Mouse (Mus musculus): Measurements from ENCODE around the gene Gm3415. TPM values are rescaled to one million over a fixed set of nuclear protein-coding genes. Genes with fewer than 3 reads are reported as not detected.
"Not testable (repeated sequence)": the region's sequence is repeated elsewhere in the genome, so short reads cannot be mapped to it uniquely, and the experiment has no call there.

Gene Gm3415
- polyA plus RNA-seq, 1 experiment from 2014 or later, result not detected

GRCm38 (mm10) chr5:146585307-146585651, 29.3 kb downstream of the Gm3415 start:
- Histone ChIP-seq H3K4me1 (peaks cover 23% of the 10 kb centered on the region), H3K9me3 (replicated peaks) (no peaks in the 10 kb centered on the region), H3K27ac (no peak overlapping the region), H3K4me2 (peak overlapping the region; percentile 97), H3K36me3 (no peaks in the 10 kb centered on the region), H3K4me3 (replicated peaks) (peak overlapping the region; percentile 60), H3K9ac (no peak overlapping the region), H3K27me3 (peaks cover 38% of the 10 kb centered on the region)
- peak; percentile 26; the same call in 1 of the 2 replicates for ATAC-seq (replicated peaks; ENCODE audit: low FRiP score)
- under 1% methylated on average over 10 of the region's 10 CpGs for WGBS

GRCm38 (mm10) chr5:146586357-146587070, 30.6 kb downstream of the Gm3415 start:
- Histone ChIP-seq H3K9ac (no peak overlapping the region), H3K4me2 (no peak overlapping the region), H3K9me3 (replicated peaks) (no peaks in the 10 kb centered on the region), H3K36me3 (no peaks in the 10 kb centered on the region), H3K4me1 (peaks cover 23% of the 10 kb centered on the region), H3K4me3 (replicated peaks) (no peak overlapping the region), H3K27me3 (peaks cover 38% of the 10 kb centered on the region), H3K27ac (no peak overlapping the region)
- no peak for ATAC-seq (replicated peaks; ENCODE audit: low FRiP score)
- 76% methylated on average over 8 of the region's 8 CpGs for WGBS

GRCm38 (mm10) chr5:146590987-146591386, 35.1 kb downstream of the Gm3415 start:
- Histone ChIP-seq H3K36me3 (no peaks in the 10 kb centered on the region), H3K4me3 (replicated peaks) (no peak overlapping the region), H3K27ac (no peak overlapping the region), H3K4me1 (no peaks in the 10 kb centered on the region; the same call in 1 of the 2 replicates), H3K27me3 (peaks cover 7% of the 10 kb centered on the region), H3K9me3 (replicated peaks) (no peaks in the 10 kb centered on the region), H3K4me2 (no peak overlapping the region), H3K9ac (no peak overlapping the region)
- 71% methylated on average over 4 of the region's 4 CpGs for WGBS
- ATAC-seq (replicated peaks; ENCODE audit: low FRiP score), result no peak

- no peak for ATAC-seq (replicated peaks; ENCODE audit: low FRiP score)
- no peaks in the 10 kb centered on the region for H3K4me1 ChIP-seq
- no peak overlapping the region for H3K9ac ChIP-seq
These were observed 35.7 kb downstream of the Gm3415 start for GRCm38 (mm10) chr5:146591636-146592035.

GRCm38 (mm10) chr5:146592580-146592979, 36.6 kb downstream of the Gm3415 start:
- Histone ChIP-seq H3K36me3 (no peaks in the 10 kb centered on the region), H3K9ac (no peak overlapping the region), H3K4me1 (no peaks in the 10 kb centered on the region), H3K27ac (no peak overlapping the region), H3K4me2 (no peak overlapping the region), H3K4me3 (replicated peaks) (no peak overlapping the region), H3K9me3 (replicated peaks) (no peaks in the 10 kb centered on the region), H3K27me3 (no peaks in the 10 kb centered on the region)
- no peak for ATAC-seq (replicated peaks; ENCODE audit: low FRiP score)
- WGBS, result 58% methylated on average over 5 of the region's 5 CpGs

More at GRCm38 (mm10) chr5:146591636-146592035, 35.7 kb downstream of the Gm3415 start:
- Histone ChIP-seq H3K36me3 (no peaks in the 10 kb centered on the region), H3K4me2 (no peak overlapping the region), H3K27me3 (peaks cover under 1% of the 10 kb centered on the region; the same call in 1 of the 2 replicates), H3K9me3 (replicated peaks) (no peaks in the 10 kb centered on the region), H3K27ac (no peak overlapping the region), H3K4me3 (replicated peaks) (no peak overlapping the region)
- 90% methylated on average over 4 of the region's 4 CpGs for WGBS

GRCm38 (mm10) chr5:146596612-146597502, 40.9 kb downstream of the Gm3415 start:
- Histone ChIP-seq H3K4me2 (no peak overlapping the region), H3K27ac (no peak overlapping the region), H3K36me3 (no peaks in the 10 kb centered on the region), H3K4me1 (no peaks in the 10 kb centered on the region), H3K27me3 (no peaks in the 10 kb centered on the region), H3K9ac (no peak overlapping the region), H3K4me3 (replicated peaks) (no peak overlapping the region), H3K9me3 (replicated peaks) (no peaks in the 10 kb centered on the region)
- no peak for ATAC-seq (replicated peaks; ENCODE audit: low FRiP score)
- WGBS, result 71% methylated on average over 18 of the region's 18 CpGs

GRCm38 (mm10) chr5:146597503-146597874, 41.6 kb downstream of the Gm3415 start:
- no peak overlapping the region for H3K4me2 ChIP-seq
- 89% methylated on average over 10 of the region's 10 CpGs for WGBS
- H3K9ac ChIP-seq, result no peak overlapping the region
- H3K27me3 ChIP-seq, result no peaks in the 10 kb centered on the region
- no peaks in the 10 kb centered on the region for H3K36me3 ChIP-seq
- H3K9me3 ChIP-seq (replicated peaks), result no peaks in the 10 kb centered on the region
- H3K4me1 ChIP-seq, result no peaks in the 10 kb centered on the region
- no peak overlapping the region for H3K27ac ChIP-seq
- ATAC-seq (replicated peaks; ENCODE audit: low FRiP score), result no peak
- H3K4me3 ChIP-seq (replicated peaks), result no peak overlapping the region

- Histone ChIP-seq H3K4me1 (no peaks in the 10 kb centered on the region), H3K4me2 (no peak overlapping the region), H3K36me3 (no peaks in the 10 kb centered on the region), H3K4me3 (replicated peaks) (no peak overlapping the region), H3K9me3 (replicated peaks) (no peaks in the 10 kb centered on the region), H3K27me3 (no peaks in the 10 kb centered on the region), H3K9ac (no peak overlapping the region), H3K27ac (no peak overlapping the region)
- no peak for ATAC-seq (replicated peaks; ENCODE audit: low FRiP score)
- WGBS, result 91% methylated on average over 27 of the region's 27 CpGs
These were observed 42.5 kb downstream of the Gm3415 start for GRCm38 (mm10) chr5:146598215-146599119.

GRCm38 (mm10) chr5:146599216-146599615, 43.3 kb downstream of the Gm3415 start:
- not testable (repeated sequence) for ATAC-seq (replicated peaks; ENCODE audit: low FRiP score); H3K27ac ChIP-seq; H3K4me3 ChIP-seq (replicated peaks); H3K9me3 ChIP-seq (replicated peaks); H3K4me2 ChIP-seq; H3K27me3 ChIP-seq; H3K9ac ChIP-seq; H3K4me1 ChIP-seq; H3K36me3 ChIP-seq
- WGBS, result 82% methylated on average over 7 of the region's 7 CpGs

GRCm38 (mm10) chr5:146599970-146600369, 44.0 kb downstream of the Gm3415 start:
- Histone ChIP-seq H3K4me3 (replicated peaks) (no peak overlapping the region), H3K9ac (no peak overlapping the region), H3K4me1 (no peaks in the 10 kb centered on the region), H3K27me3 (no peaks in the 10 kb centered on the region), H3K36me3 (no peaks in the 10 kb centered on the region), H3K9me3 (replicated peaks) (no peaks in the 10 kb centered on the region), H3K4me2 (no peak overlapping the region), H3K27ac (no peak overlapping the region)
- no peak for ATAC-seq (replicated peaks; ENCODE audit: low FRiP score)
- 72% methylated on average over 5 of the region's 5 CpGs for WGBS

GRCm38 (mm10) chr5:146606221-146606620, 50.3 kb downstream of the Gm3415 start:
- Histone ChIP-seq H3K27ac (no peak overlapping the region), H3K36me3 (no peaks in the 10 kb centered on the region), H3K9me3 (replicated peaks) (no peaks in the 10 kb centered on the region), H3K4me3 (replicated peaks) (no peak overlapping the region), H3K4me2 (no peak overlapping the region), H3K4me1 (peaks cover 10% of the 10 kb centered on the region), H3K9ac (no peak overlapping the region), H3K27me3 (no peaks in the 10 kb centered on the region)
- ATAC-seq (replicated peaks; ENCODE audit: low FRiP score), result no peak
- 80% methylated on average over 5 of the region's 5 CpGs for WGBS
